Mouse (Mus musculus): ENCODE results near the gene Ndufa11. TPM values are rescaled to one million over a fixed set of nuclear protein-coding genes. Genes with fewer than 3 reads are reported as not detected.

Gene Ndufa11
- polyA plus RNA-seq, 1 experiment from 2014 or later: 426 TPM

Other genes with a start within 250 kb of the Ndufa11 start
- gene Ptprs, start 241.3 kb upstream of the Ndufa11 start, polyA plus RNA-seq (2015; fragmentation: Nextera tagmentation; extraction: Ambion mirVana): 359 and 391 TPM in 2 replicates
- 0.21 TPM in 1 of 2 replicates, not detected in the other for gene Znrf4, start 205.3 kb upstream of the Ndufa11 start, polyA plus RNA-seq (2015; fragmentation: Nextera tagmentation; extraction: Ambion mirVana)
- 0.51 and 0.92 TPM in 2 replicates for gene Gm20219, start 163.4 kb upstream of the Ndufa11 start, polyA plus RNA-seq (2015; fragmentation: Nextera tagmentation; extraction: Ambion mirVana)
- 72.9 and 85.4 TPM in 2 replicates for gene Safb2, start 133.2 kb upstream of the Ndufa11 start, polyA plus RNA-seq (2015; fragmentation: Nextera tagmentation; extraction: Ambion mirVana)
- 121 and 133 TPM in 2 replicates for gene Safb, start 132.9 kb upstream of the Ndufa11 start, polyA plus RNA-seq (2015; fragmentation: Nextera tagmentation; extraction: Ambion mirVana)
- gene 2410015M20Rik, start 108.0 kb upstream of the Ndufa11 start, polyA plus RNA-seq (2015; fragmentation: Nextera tagmentation; extraction: Ambion mirVana): 167 and 179 TPM in 2 replicates
- gene Rpl36, start 104.4 kb upstream of the Ndufa11 start, polyA plus RNA-seq (2015; fragmentation: Nextera tagmentation; extraction: Ambion mirVana): 921 and 1,031 TPM in 2 replicates
- gene Lonp1, start 90.9 kb upstream of the Ndufa11 start, polyA plus RNA-seq (2015; fragmentation: Nextera tagmentation; extraction: Ambion mirVana): 48.2 and 48.6 TPM in 2 replicates
- gene Catsperd, start 89.6 kb upstream of the Ndufa11 start, polyA plus RNA-seq (2015; fragmentation: Nextera tagmentation; extraction: Ambion mirVana): 1.0 and 1.5 TPM in 2 replicates
- 114 and 120 TPM in 2 replicates for gene Ranbp3, start 44.5 kb upstream of the Ndufa11 start, polyA plus RNA-seq (2015; fragmentation: Nextera tagmentation; extraction: Ambion mirVana)
- gene Vmac, start 255 bp downstream of the Ndufa11 start, polyA plus RNA-seq (2015; fragmentation: Nextera tagmentation; extraction: Ambion mirVana): 20.6 and 21.8 TPM in 2 replicates
- gene Nrtn, start 39.8 kb downstream of the Ndufa11 start, polyA plus RNA-seq (2015; fragmentation: Nextera tagmentation; extraction: Ambion mirVana): 0.73 and 0.84 TPM in 2 replicates
- 73.5 and 90.4 TPM in 2 replicates for gene Dus3l, start 47.0 kb downstream of the Ndufa11 start, polyA plus RNA-seq (2015; fragmentation: Nextera tagmentation; extraction: Ambion mirVana)
- 0.96 and 1.0 TPM in 2 replicates for gene Prr22, start 52.5 kb downstream of the Ndufa11 start, polyA plus RNA-seq (2015; fragmentation: Nextera tagmentation; extraction: Ambion mirVana)
- gene Rfx2, start 113.2 kb downstream of the Ndufa11 start, polyA plus RNA-seq (2015; fragmentation: Nextera tagmentation; extraction: Ambion mirVana): 3.7 and 4.2 TPM in 2 replicates
- not detected in 2 replicates for gene Acsbg2, start 156.7 kb downstream of the Ndufa11 start, polyA plus RNA-seq (2015; fragmentation: Nextera tagmentation; extraction: Ambion mirVana)
- 0.50 and 0.65 TPM in 2 replicates for gene 1700061G19Rik, start 157.7 kb downstream of the Ndufa11 start, polyA plus RNA-seq (2015; fragmentation: Nextera tagmentation; extraction: Ambion mirVana)
- gene Mllt1, start 217.6 kb downstream of the Ndufa11 start, polyA plus RNA-seq (2015; fragmentation: Nextera tagmentation; extraction: Ambion mirVana): 86.1 and 86.7 TPM in 2 replicates

All from forebrain, embryonic 16.5 days (tissue).